Mouse (Mus musculus): ENCODE measurements around the gene Wfdc21.

The Wfdc21 gene

GRCm38 (mm10) chr11:83746681-83747080 is at the start of gene Wfdc21:
Gene Wfdc21, plus strand, starts transcription at chr11:83746940.
- DNase-seq: no peak

DNA sequence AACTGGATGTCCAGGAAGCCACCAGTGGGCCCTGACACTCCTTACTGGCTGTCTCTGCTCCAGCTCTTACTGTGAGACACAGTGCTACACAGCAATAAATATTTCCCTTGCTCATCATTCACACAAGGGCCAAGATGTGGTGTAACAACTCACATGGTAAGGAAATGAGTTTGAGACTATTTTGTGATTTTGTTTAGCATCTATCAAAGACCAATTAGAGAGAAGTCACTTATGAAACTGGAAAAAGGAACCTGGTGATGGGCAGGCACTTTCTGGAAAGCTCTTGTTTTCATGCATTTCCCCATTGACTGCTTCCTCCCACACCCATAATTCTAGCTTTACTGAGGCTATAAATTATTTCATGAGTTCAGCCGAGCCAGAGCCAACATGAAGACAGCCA is 43.0 kb upstream of the Wfdc21 start, which contains the start of gene Wfdc17:
Gene Wfdc17, plus strand, starts transcription at position 287 of the 400 bp plus-strand sequence.
- no peak for DNase-seq

DNA sequence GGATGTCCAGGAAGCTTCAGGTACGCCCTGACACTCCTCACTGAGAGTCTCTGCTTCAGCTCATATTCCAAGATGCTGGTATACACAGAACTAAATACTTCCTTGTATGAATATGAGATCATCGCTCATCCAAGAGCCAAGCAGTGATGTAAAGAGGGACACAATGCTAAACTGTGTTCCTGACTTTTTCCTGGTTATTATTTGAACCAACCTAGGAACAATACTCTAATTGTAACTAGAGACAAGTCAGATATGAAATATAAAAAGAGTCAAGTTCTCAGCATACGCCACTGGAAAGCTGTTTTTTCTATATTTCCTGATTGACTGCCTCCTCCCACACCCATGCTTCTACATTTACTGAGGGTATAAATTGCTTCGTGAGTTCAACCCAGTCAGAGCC is 38.0 kb upstream of the Wfdc21 start, which contains the start of gene Wfdc18:
Gene Wfdc18, plus strand, starts transcription at position 301 of the 400 bp plus-strand sequence.
- DNase-seq: no peak

GRCm38 (mm10) chr11:83709683-83710082 is 37.1 kb upstream of the Wfdc21 start:
- no peak for DNase-seq

- no peak for DNase-seq
These were observed 34.1 kb upstream of the Wfdc21 start for GRCm38 (mm10) chr11:83712671-83713070.

DNA sequence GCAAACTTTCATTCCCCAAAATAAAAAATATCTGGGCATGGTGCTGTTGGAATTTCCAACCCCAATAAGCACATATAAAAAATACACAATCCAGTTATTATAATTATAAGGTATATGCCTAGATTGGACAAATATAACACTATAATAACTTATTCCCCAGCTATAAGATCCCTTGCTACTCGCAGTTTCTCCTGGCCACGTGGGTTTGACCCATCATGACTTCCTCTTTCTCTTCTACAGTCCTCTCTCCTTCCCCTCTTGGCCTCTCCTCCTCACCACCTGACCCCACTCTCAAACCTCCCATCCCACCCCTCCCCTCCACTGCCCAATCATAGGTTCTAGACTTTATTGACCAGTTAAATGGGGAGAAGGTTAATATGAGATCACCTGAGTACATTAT is 32.8 kb upstream of the Wfdc21 start:
- no peak for DNase-seq

GRCm38 (mm10) chr11:83717042-83717665 is 29.6 kb upstream of the Wfdc21 start:
- no peak for DNase-seq

GRCm38 (mm10) chr11:83720766-83721165 is 26.0 kb upstream of the Wfdc21 start:
- DNase-seq: no peak

DNA sequence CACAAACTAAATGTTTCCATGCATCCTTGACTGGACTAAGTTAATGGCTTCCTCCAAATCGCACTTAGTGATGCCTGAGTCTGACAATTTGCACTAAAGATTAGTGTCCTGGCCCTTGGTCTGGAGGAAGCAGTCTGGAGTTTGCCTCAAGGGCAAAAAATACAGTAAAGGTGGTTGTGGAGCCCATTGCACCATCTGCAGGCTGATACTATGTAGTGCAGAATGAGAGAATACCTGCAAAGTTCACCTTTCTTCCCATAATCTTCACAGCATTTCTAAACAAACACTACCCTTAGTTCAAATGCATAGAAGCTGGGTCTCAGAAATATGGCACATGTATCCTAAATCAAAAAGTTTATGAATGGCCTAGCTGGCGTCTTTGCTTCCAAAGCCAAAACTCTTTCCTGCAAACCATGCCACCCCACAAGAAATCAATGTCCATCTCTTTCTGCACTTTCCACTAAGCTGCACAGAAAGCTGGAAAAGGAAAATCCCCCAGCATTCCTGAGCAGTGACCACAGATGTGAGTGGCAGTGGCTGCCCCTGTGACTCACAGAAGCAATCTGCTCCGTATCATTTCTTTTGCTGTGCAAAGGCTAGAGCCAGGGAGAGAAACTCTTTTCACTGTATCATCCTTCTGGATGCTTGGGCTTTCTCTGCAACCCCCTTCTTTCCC is 17.8 kb upstream of the Wfdc21 start:
- no peak for DNase-seq

GRCm38 (mm10) chr11:83731116-83731515 is 15.6 kb upstream of the Wfdc21 start:
- no peak for DNase-seq

- DNase-seq: no peak
These were observed 13.6 kb upstream of the Wfdc21 start for GRCm38 (mm10) chr11:83733071-83733640.

- no peak for DNase-seq
These were observed 12.5 kb upstream of the Wfdc21 start for GRCm38 (mm10) chr11:83734215-83734614.

- DNase-seq: no peak
These were observed 10.9 kb upstream of the Wfdc21 start for GRCm38 (mm10) chr11:83735881-83736280.

DNA sequence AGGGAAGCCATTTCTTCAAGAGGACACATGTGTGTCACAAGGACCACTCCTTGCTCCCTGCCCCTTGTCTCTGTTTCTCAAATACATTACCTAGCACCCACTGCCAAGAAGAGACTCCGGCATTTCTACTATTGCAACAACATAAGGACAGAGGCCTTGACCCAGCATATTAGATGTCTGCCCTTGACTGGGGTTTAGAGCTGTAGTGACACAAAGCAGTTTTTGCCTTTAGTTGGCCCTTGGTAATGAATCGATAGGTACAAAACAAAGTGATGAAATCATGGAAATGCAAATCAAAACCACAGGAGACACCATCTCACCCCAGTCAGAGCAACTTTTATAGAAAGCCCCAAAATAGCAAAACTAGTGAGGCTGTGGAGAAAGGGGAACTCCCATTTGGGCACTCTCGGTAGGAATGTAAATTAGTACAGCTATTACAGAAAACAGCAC is 9.6 kb upstream of the Wfdc21 start:
- DNase-seq: no peak

DNA sequence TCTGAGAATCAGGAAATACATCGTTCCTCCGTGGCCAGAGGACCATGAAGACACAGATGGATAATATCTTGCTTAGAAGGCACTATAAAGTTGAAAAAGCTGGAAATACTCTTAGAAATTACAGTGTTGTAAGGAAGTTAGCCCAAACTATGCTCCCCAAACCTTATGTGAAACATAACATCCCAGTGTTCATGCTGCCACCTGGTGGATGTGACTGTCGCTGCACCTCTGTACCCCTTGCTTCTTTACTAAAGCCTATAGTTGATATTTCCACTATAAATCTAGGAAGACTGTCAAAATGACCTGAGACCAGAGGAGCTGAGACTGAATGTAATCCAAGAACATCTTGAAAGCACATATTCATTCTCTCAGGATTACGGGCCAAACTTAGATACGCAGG is 7.5 kb upstream of the Wfdc21 start:
- peak; percentile 30 for DNase-seq

- DNase-seq: no peak
These were observed 6.2 kb upstream of the Wfdc21 start for GRCm38 (mm10) chr11:83740443-83740991.

DNA sequence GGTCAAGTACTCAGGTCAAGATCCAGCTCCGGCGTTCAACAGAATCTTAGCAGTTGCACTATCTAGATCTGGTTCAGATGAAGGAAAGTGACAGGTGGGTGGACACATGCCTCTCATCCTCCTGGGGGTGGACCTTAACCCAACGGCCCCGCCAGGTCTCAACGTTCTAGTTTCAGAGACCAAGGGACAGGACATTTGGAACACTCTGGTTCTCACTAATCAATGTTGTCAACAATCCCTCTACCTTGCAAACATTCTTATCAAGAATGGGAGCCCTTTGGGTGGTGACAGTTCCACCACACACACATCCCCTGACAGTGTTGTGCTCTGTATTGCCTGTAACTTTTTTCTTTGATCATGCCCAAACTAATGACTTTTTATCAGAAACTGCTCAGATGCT is 4.9 kb upstream of the Wfdc21 start:
- DNase-seq: no peak

DNA sequence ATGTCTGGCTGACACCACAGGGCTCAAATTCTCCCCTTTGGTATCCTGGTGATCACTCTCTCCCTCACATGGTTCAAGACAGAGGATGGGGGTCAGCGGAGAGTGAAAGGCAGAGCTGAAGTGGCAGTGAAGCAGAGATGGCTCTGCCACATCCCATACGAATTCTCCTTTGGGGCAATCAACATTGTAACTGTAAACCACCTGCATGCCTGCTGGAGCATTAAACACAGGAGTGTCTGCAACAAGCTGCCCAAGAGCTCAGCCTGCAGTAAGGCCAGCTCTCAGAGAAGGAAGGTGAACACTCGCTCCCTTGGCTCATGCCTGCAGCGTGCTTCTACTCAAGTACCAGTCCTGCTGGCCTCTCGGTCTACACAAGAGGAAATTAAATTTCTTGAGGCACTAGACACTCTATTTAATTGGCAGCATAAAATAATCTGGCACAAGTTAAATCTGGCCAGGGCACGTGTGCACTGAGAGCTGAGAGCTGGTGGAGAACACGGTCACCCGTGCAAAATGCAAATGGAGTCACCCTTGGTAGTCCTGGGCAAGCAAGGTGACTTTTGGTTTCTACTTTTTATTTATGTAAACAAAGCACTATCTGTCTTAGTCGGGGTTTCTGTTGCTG is 3.9 kb upstream of the Wfdc21 start:
- DNase-seq: no peak

- DNase-seq: no peak
These were observed 3.2 kb upstream of the Wfdc21 start for GRCm38 (mm10) chr11:83743525-83743924.

GRCm38 (mm10) chr11:83746152-83746551 is 588 bp upstream of the Wfdc21 start:
- DNase-seq: no peak

- no peak for DNase-seq
These were observed 881 bp downstream of the Wfdc21 start for GRCm38 (mm10) chr11:83747376-83748265.

GRCm38 (mm10) chr11:83753581-83754181 is 6.9 kb downstream of the Wfdc21 start, which contains the start of gene Heatr6:
Gene Heatr6, plus strand, starts transcription at chr11:83753696.
- DNase-seq: peak; percentile 90

All from cerebellum, adult 11-12 months (tissue).